Comparison of ENCODE assay signal across 14 mouse cellular contexts in genomic region chr9:61319721-61320120, GRCm38 (mm10). TPM values are rescaled to one million over a fixed set of nuclear protein-coding genes. Genes with fewer than 3 reads are reported as not detected.
DNase-seq lines count a peak whose midpoint lies in the region; ATAC-seq and TF ChIP-seq lines count a peak whose summit lies in the region.
"Had no signal": no experiment of that assay in that cellular context is flagged by ENCODE, and none has a peak within 500 bp of the region (broad histone marks: within the 10 kb centered on the region; RNA-seq: fewer than 3 reads in every experiment).

No protein-coding gene starts in this region.

- peaks cover 54% of the 10 kb centered on the region for H3K4me1 ChIP-seq in cerebellum, adult 2 months (ENCODE audit: control insufficient read depth, insufficient read depth, low read length)
- H3K4me1 ChIP-seq in embryonic facial prominence, embryonic 14.5 days (ENCODE audit: control insufficient read depth, insufficient read depth, low read length): peaks cover 31% of the 10 kb centered on the region

- no peak for TF ChIP-seq POLR2A in cerebellum, adult 2 months (IDR thresholded peaks at IDR 0.05; ENCODE audit: borderline replicate concordance, insufficient read depth, low read length)

- 23% methylated on average over 6 of the region's 6 CpGs for WGBS in cerebellum, adult 2 months
- 46% methylated on average over 6 of the region's 6 CpGs for WGBS in embryonic facial prominence, embryonic 14.5 days

- no peaks in the 10 kb centered on the region for H3K9me3 ChIP-seq in embryonic facial prominence, embryonic 14.5 days (ENCODE audit: control insufficient read depth, low read length)
- H3K9me3 ChIP-seq: G1E; intestine, embryonic 15.5 days; limb, embryonic 12.5 days; midbrain, embryonic 12.5 days had no signal

- peak; percentile 19; the same call in 1 of the 2 replicates for ATAC-seq in embryonic facial prominence, embryonic 14.5 days (ENCODE audit: low read depth)
- ATAC-seq: intestine, embryonic 15.5 days had no signal

- H3K4me2 ChIP-seq in embryonic facial prominence, embryonic 14.5 days (ENCODE audit: low read depth, low read length): no peak overlapping the region
- H3K4me2 ChIP-seq: intestine, embryonic 15.5 days; limb, embryonic 12.5 days; lung, embryonic 14.5 days; midbrain, embryonic 12.5 days had no signal

- no peak for TF ChIP-seq CTCF in cerebellum, adult 2 months (IDR thresholded peaks at IDR 0.05; ENCODE audit: borderline replicate concordance, insufficient read depth, low read depth, low read length)

- no peaks in the 10 kb centered on the region for H3K27me3 ChIP-seq in cerebellum, adult 2 months (ENCODE audit: control insufficient read depth, insufficient read depth, low read length)
- H3K27me3 ChIP-seq in embryonic facial prominence, embryonic 14.5 days (replicated peaks; ENCODE audit: control insufficient read depth, insufficient read depth, low read length): no peaks in the 10 kb centered on the region; the same call in 1 of the 2 replicates
- H3K27me3 ChIP-seq: intestine, embryonic 15.5 days had no signal

- peak; percentile 49 to 51 for DNase-seq in cerebellum, adult 2 months
- DNase-seq in cerebellum, adult 9-10 months: no peak
- peak; percentile 52 for DNase-seq in kidney, adult 18-20 months
- no peak for DNase-seq in kidney, postnatal 4 days
- DNase-seq in NIH3T3 (ENCODE audit: low read depth): peak; percentile 17
- peak; percentile 71 for DNase-seq in embryonic facial prominence, embryonic 14.5 days (ENCODE audit: low spot score)
- no peak for DNase-seq in frontal cortex, postnatal 10 days (ENCODE audit: low spot score in 2 of 2)
- no peak for DNase-seq in lung, postnatal 14 days
- DNase-seq: heart, postnatal 14 days; lung, embryonic 14.5 days had no signal

- H3K36me3 ChIP-seq in embryonic facial prominence, embryonic 14.5 days (ENCODE audit: control insufficient read depth, insufficient read depth, low read length): no peaks in the 10 kb centered on the region
- H3K36me3 ChIP-seq: G1E; intestine, embryonic 15.5 days; limb, embryonic 12.5 days; midbrain, embryonic 12.5 days had no signal

- H3K4me3 ChIP-seq in cerebellum, adult 2 months (replicated peaks; ENCODE audit: insufficient read depth, low read depth, low read length): no peak overlapping the region
- no peak overlapping the region for H3K4me3 ChIP-seq in embryonic facial prominence, embryonic 14.5 days (ENCODE audit: low read depth, low read length)
- H3K4me3 ChIP-seq: intestine, embryonic 15.5 days; limb, embryonic 12.5 days; midbrain, embryonic 12.5 days had no signal

- no peak overlapping the region for H3K9ac ChIP-seq in embryonic facial prominence, embryonic 14.5 days (ENCODE audit: low read depth, low read length)
- H3K9ac ChIP-seq: intestine, embryonic 15.5 days; limb, embryonic 12.5 days; lung, embryonic 14.5 days; midbrain, embryonic 12.5 days had no signal

- no peak overlapping the region for H3K27ac ChIP-seq in cerebellum, adult 2 months (ENCODE audit: insufficient read depth, low read length)
- H3K27ac ChIP-seq in embryonic facial prominence, embryonic 14.5 days (replicated peaks; ENCODE audit: low read depth, low read length): no peak overlapping the region
- H3K27ac ChIP-seq: intestine, embryonic 15.5 days; limb, embryonic 12.5 days; midbrain, embryonic 12.5 days had no signal

RNA-seq across cellular contexts. Expression of gene Tle3, which starts 52.4 kb away (rescaled TPM):
- 50.6 and 62.0 TPM in 2 replicates for polyA plus RNA-seq in cerebellum, adult 2 months (2012; rRNA removed)
- 25.5 and 31.4 TPM in 2 replicates for polyA plus RNA-seq in embryonic facial prominence, embryonic 14.5 days (2014; fragmentation: Nextera tagmentation; extraction: Ambion mirVana)

Comparison
In these comparisons a context has a peak if more than half of its experiments do, and no peak if none do; other contexts are left out.
1. DNase-seq: peak in cerebellum, adult 2 months (2 of 2), kidney, adult 18-20 months (single experiment), NIH3T3 (single experiment) and embryonic facial prominence, embryonic 14.5 days (single experiment); none in cerebellum, adult 9-10 months (single experiment), kidney, postnatal 4 days (0 of 2), frontal cortex, postnatal 10 days (0 of 2) and lung, postnatal 14 days (single experiment).